Mouse (Mus musculus): ENCODE data around the gene Thap7. TPM values are rescaled to one million over a fixed set of nuclear protein-coding genes. Genes with fewer than 3 reads are reported as not detected.

Thap7 gene
- polyA plus RNA-seq, 1 experiment from 2014 or later, result 65.3 TPM

Other genes starting within 250 kb of the Thap7 start
- 5.8 and 6.0 TPM in 2 replicates for gene Serpind1, start 199.8 kb downstream of the Thap7 start, polyA plus RNA-seq (2015; fragmentation: Nextera tagmentation; extraction: Ambion mirVana)
- gene Snap29, start 125.2 kb downstream of the Thap7 start, polyA plus RNA-seq (2015; fragmentation: Nextera tagmentation; extraction: Ambion mirVana), result 24.5 and 25.1 TPM in 2 replicates
- gene Pi4ka, start 124.8 kb downstream of the Thap7 start, polyA plus RNA-seq (2015; fragmentation: Nextera tagmentation; extraction: Ambion mirVana), result 68.4 and 77.8 TPM in 2 replicates
- gene Crkl, start 79.1 kb downstream of the Thap7 start, polyA plus RNA-seq (2015; fragmentation: Nextera tagmentation; extraction: Ambion mirVana), result 83.2 and 89.6 TPM in 2 replicates
- gene Aifm3, start 41.5 kb downstream of the Thap7 start, polyA plus RNA-seq (2015; fragmentation: Nextera tagmentation; extraction: Ambion mirVana), result 16.8 and 17.9 TPM in 2 replicates
- 146 and 164 TPM in 2 replicates for gene Lztr1, start 22.4 kb downstream of the Thap7 start, polyA plus RNA-seq (2015; fragmentation: Nextera tagmentation; extraction: Ambion mirVana)
- 1.3 TPM in 2 replicates for gene Lrrc74b, start 30.1 kb upstream of the Thap7 start, polyA plus RNA-seq (2015; fragmentation: Nextera tagmentation; extraction: Ambion mirVana)
- 2.3 and 3.1 TPM in 2 replicates for gene P2rx6, start 30.7 kb upstream of the Thap7 start, polyA plus RNA-seq (2015; fragmentation: Nextera tagmentation; extraction: Ambion mirVana)
- 38.7 and 42.7 TPM in 2 replicates for gene Slc7a4, start 52.1 kb upstream of the Thap7 start, polyA plus RNA-seq (2015; fragmentation: Nextera tagmentation; extraction: Ambion mirVana)
- gene Smpd4, start 88.2 kb upstream of the Thap7 start, polyA plus RNA-seq (2015; fragmentation: Nextera tagmentation; extraction: Ambion mirVana), result 30.1 and 34.7 TPM in 2 replicates
- 11.2 and 11.5 TPM in 2 replicates for gene Ccdc74a, start 115.3 kb upstream of the Thap7 start, polyA plus RNA-seq (2015; fragmentation: Nextera tagmentation; extraction: Ambion mirVana)
- 53.2 and 59.4 TPM in 2 replicates for gene Med15, start 201.8 kb upstream of the Thap7 start, polyA plus RNA-seq (2015; fragmentation: Nextera tagmentation; extraction: Ambion mirVana)
- 93.2 and 93.4 TPM in 2 replicates for gene Klhl22, start 228.5 kb upstream of the Thap7 start, polyA plus RNA-seq (2015; fragmentation: Nextera tagmentation; extraction: Ambion mirVana)